Mouse (Mus musculus) kidney, embryonic 14.5 days (tissue): Measurements from ENCODE around the gene Nusap1. TPM values are rescaled to one million over a fixed set of nuclear protein-coding genes. Genes with fewer than 3 reads are reported as not detected.

ENCODE experiments used
- ATAC-seq: fragments of 200-750 bp; cut with Nextera tagmentation; 2 replicates; pipeline ENCODE4 v1.8.0; 2017; ENCODE audit warnings: moderate number of reproducible peaks, mild to moderate bottlenecking, moderate TSS enrichment, moderate library complexity; ENCODE audit not compliant: low FRiP score, low TSS enrichment
- H3K27ac ChIP-seq: fragments of 300-500 bp; sonication (generic); 2 replicates; pipeline ENCODE4 v1.5.1; 2014; ENCODE audit warnings: low read depth, mild to moderate bottlenecking, low read length, moderate library complexity, mixed read lengths
- H3K27me3 ChIP-seq: fragments of 300-500 bp; sonication (generic); 2 replicates; pipeline ENCODE4 v1.6.1; 2014; ENCODE audit warnings: mild to moderate bottlenecking, low read length; ENCODE audit not compliant: control insufficient read depth, insufficient read depth
- H3K36me3 ChIP-seq: fragments of 300-500 bp; sonication (generic); 2 replicates; pipeline ENCODE4 v1.6.1; 2014; ENCODE audit warnings: low read length, mixed read lengths; ENCODE audit not compliant: control insufficient read depth, insufficient read depth
- H3K4me1 ChIP-seq: fragments of 300-500 bp; sonication (generic); 2 replicates; pipeline ENCODE4 v1.6.1; 2014; ENCODE audit warnings: low read length, mixed read lengths; ENCODE audit not compliant: control insufficient read depth, insufficient read depth
- H3K4me2 ChIP-seq: fragments of 300-500 bp; sonication (generic); replicated peaks from 2 replicates; pipeline ENCODE4 v1.6.1; 2014; ENCODE audit warnings: low read depth, mild to moderate bottlenecking, low read length
- H3K4me3 ChIP-seq: fragments of 300-500 bp; sonication (generic); 2 replicates; pipeline ENCODE4 v1.5.1; 2014; ENCODE audit warnings: mild to moderate bottlenecking, low read length
- H3K9ac ChIP-seq: fragments of 300-500 bp; sonication (generic); 2 replicates; pipeline ENCODE4 v1.6.1; 2014; ENCODE audit warnings: low read depth, mild to moderate bottlenecking, low read length, moderate library complexity
- H3K9me3 ChIP-seq: fragments of 300-500 bp; sonication (generic); 2 replicates; pipeline ENCODE4 v1.6.1; 2016; ENCODE audit warnings: low read length; ENCODE audit not compliant: control insufficient read depth
- WGBS: fragments of 180-500 bp; shearing (Covaris S2); extraction: QIAGEN DNeasy Blood & Tissue Kit; methylation state at CpG from one replicate; pipeline ENCODE4 v1.1.7; 2014; 5-methylcytosine and 5-hydroxymethylcytosine counted together
- polyA plus RNA-seq: library from polyadenylated mRNA; unstranded; fragments of >200 nt; fragmentation: Nextera tagmentation; extraction: Ambion mirVana; gene quantifications from 2 replicates; pipeline ENCODE4 v1.2.1, GENCODE M21; 2014

Nusap1 gene
- polyA plus RNA-seq, result 77.2 and 97.7 TPM in 2 replicates

DNA sequence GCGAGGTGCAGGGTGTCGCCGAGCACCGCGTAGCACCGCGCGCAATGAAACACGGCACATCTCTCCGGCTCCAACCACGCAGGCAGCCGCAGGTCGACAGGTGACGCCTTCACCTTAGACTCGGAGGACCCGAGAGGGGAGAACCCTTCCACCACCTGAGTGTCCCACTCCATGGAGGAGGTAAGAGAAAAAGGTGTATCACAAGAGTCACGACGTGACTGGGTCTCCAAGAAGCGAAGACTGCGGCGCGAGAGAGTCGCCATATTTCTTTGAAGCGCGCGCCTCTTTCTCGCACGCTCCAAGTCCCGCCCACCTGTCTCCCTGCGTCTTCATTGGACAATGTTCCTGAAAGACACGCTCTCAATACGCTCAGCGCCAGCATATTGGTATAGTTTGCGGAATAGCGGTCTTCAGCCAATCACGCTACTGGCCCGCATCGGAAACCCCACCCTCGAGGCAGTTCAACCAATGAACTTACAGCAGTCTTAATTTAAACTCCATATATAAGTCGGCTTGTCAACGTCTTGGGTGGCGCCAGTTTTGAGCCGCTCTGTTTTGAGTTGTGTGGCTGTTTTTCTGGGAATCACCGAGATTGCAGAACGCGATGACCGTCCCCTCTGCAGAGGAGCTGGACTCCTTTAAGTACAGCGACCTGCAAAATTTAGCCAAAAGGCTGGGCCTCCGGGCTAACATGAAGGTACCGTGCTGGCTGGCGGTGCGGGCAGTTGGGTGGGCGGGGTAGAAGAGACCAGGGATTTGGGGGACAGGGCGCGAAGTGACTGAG, at the start of gene Nusap1, which contains the start of gene Oip5:
Nusap1 (plus strand) TSS at position 100 of the 784 bp plus-strand sequence.
Oip5 (minus strand) TSS at position 271 of the 784 bp plus-strand sequence.
- Histone ChIP-seq H3K36me3 (peaks cover 3% of the 10 kb centered on the region; the same call in 1 of the 2 replicates), H3K4me1 (peaks cover 16% of the 10 kb centered on the region), H3K4me3 (peak within 1 kb of the TSS; percentile 61), H3K9me3 (no peaks in the 10 kb centered on the region), H3K27ac (peak within 1 kb of the TSS; percentile 9; the same call in 1 of the 2 replicates), H3K9ac (peak within 1 kb of the TSS; percentile 72), H3K27me3 (no peaks in the 10 kb centered on the region), H3K4me2 (peak within 1 kb of the TSS; percentile 70)
- under 1% methylated on average over 55 of the region's 55 CpGs for WGBS
- ATAC-seq, result peak; percentile 100

DNA sequence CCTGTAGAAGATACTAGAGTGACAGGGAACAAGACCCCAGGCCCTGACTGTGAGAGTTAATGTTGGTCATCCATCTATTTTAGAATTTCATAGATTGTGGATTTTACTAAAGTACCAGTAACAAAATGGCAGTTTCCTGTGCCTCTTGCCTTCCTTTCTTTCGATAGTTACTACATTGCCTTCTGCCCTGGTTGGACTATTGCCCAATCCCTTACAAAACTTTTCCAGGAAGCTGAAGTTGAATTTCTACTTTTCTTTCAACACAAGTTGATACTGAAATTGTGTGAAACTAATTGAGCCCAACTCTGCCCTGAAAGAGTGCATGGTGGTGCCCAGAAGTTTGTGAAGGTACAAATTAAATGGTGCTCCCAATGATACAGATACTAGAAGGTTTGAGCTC, 45.6 kb upstream of the Nusap1 start:
- ATAC-seq, result no peak
- Histone ChIP-seq H3K9me3 (no peaks in the 10 kb centered on the region), H3K4me2 (no peak overlapping the region), H3K27me3 (no peaks in the 10 kb centered on the region), H3K4me3 (no peak overlapping the region), H3K4me1 (no peaks in the 10 kb centered on the region), H3K27ac (no peak overlapping the region), H3K36me3 (peaks cover 8% of the 10 kb centered on the region; the same call in 1 of the 2 replicates), H3K9ac (no peak overlapping the region)
- 95% methylated on average over 1 of the region's 1 CpGs for WGBS

DNA sequence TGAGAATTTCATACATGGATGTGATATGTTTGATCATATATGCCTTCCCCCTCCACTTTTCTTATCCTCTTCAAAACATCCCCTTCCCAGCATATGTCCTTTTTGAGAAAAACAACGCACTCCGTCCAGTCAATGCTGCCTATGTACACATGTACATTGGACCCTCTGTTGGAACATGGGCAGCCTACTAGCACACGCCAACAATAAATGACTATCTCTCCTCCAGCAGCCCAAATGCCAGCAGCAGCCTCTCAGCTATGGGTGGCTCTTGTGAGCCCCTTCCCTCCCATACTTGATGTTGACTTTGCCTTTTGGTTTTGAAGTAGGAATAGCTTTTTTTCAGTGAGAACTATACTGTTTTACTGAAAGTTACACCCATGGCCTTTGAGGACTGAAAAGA, 36.5 kb upstream of the Nusap1 start:
- ATAC-seq, result no peak
- WGBS, result 91% methylated on average over 3 of the region's 3 CpGs
- no peaks in the 10 kb centered on the region for H3K9me3 ChIP-seq

GRCm38 (mm10) chr2:119583439-119583838, 34.7 kb upstream of the Nusap1 start:
- no peaks in the 10 kb centered on the region for H3K36me3 ChIP-seq
- H3K4me1 ChIP-seq, result no peaks in the 10 kb centered on the region
- 51% methylated on average over 2 of the region's 2 CpGs for WGBS
- no peaks in the 10 kb centered on the region for H3K27me3 ChIP-seq
- no peak overlapping the region for H3K4me2 ChIP-seq
- no peaks in the 10 kb centered on the region for H3K9me3 ChIP-seq
- no peak for ATAC-seq
- no peak overlapping the region for H3K4me3 ChIP-seq
- no peak overlapping the region for H3K27ac ChIP-seq
- no peak overlapping the region for H3K9ac ChIP-seq

More for the DNA sequence above, 36.5 kb upstream of the Nusap1 start:
- Histone ChIP-seq H3K4me2 (no peak overlapping the region), H3K27ac (no peak overlapping the region), H3K9ac (no peak overlapping the region), H3K4me1 (no peaks in the 10 kb centered on the region), H3K36me3 (no peaks in the 10 kb centered on the region), H3K27me3 (no peaks in the 10 kb centered on the region), H3K4me3 (no peak overlapping the region)

DNA sequence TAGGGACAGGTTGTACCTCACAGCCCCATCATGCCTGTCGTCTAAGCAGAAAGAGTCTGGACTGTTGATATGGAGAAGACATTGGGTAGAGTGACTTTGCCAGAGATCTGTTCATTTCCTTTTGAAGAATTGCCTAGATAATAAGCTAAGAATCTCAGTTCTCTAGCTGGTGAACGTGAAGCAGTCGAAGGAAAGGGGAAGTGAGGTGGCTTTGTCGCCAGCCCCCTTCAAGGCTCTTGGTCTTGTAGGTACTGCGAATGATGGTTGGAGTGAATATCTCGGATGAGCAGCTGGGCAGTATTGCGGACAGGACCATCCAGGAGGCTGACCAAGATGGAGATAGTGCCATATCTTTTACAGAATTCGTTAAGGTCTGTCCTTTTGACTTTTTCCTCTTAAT, 33.8 kb upstream of the Nusap1 start:
- H3K4me3 ChIP-seq, result no peak overlapping the region
- no peak overlapping the region for H3K4me2 ChIP-seq
- H3K27ac ChIP-seq, result no peak overlapping the region
- no peaks in the 10 kb centered on the region for H3K9me3 ChIP-seq
- no peaks in the 10 kb centered on the region for H3K27me3 ChIP-seq
- ATAC-seq, result no peak
- H3K4me1 ChIP-seq, result no peaks in the 10 kb centered on the region
- 90% methylated on average over 8 of the region's 8 CpGs for WGBS
- no peak overlapping the region for H3K9ac ChIP-seq
- H3K36me3 ChIP-seq, result no peaks in the 10 kb centered on the region

DNA sequence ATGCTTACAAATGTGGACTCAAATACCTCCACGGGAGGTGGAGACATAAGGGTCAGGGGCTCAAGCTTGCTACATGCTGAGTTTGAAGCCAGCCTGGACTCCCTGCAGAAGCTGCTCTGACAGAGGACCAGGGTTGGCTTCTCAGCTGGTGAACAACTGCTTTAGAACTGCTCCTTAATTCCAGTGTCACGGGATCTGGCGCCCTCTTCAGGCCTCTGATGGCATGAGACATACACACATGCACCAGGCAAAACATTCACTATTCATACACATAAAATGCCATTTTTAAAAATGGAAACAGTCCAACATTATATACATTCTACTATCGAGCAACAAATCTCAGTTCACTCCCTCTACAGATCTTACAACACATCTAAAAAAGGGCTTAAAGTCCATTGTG, 30.7 kb upstream of the Nusap1 start:
- no peak overlapping the region for H3K27ac ChIP-seq
- 22% methylated on average over 4 of the region's 4 CpGs for WGBS
- no peaks in the 10 kb centered on the region for H3K9me3 ChIP-seq
- H3K4me1 ChIP-seq, result no peaks in the 10 kb centered on the region
- no peaks in the 10 kb centered on the region for H3K27me3 ChIP-seq
- no peak overlapping the region for H3K4me2 ChIP-seq
- ATAC-seq, result no peak
- no peak overlapping the region for H3K4me3 ChIP-seq
- H3K9ac ChIP-seq, result no peak overlapping the region
- H3K36me3 ChIP-seq, result no peaks in the 10 kb centered on the region

DNA sequence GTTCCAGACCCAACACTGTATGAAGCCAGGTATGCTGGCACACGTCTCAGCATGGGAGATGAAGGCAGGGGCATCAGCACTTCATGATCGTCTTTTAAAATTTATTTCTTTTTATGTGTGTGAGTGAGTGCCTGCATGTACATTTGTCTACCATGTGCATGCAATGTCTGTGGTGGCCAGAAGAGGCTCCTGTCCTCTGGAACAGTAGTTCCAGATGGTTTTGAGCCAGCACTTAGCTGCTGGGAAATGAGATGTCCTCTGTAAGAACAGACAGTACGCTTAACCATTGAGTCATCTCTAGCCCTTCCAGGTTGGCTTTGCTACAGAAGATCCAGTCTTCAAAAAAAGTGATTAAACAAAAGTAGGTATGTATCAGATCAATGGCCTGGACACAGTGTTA, 26.9 kb upstream of the Nusap1 start:
- no peak overlapping the region for H3K4me3 ChIP-seq
- no peak overlapping the region for H3K4me2 ChIP-seq
- H3K4me1 ChIP-seq, result peaks cover 6% of the 10 kb centered on the region
- no peaks in the 10 kb centered on the region for H3K9me3 ChIP-seq
- no peak overlapping the region for H3K9ac ChIP-seq
- H3K36me3 ChIP-seq, result peaks cover 3% of the 10 kb centered on the region; the same call in 1 of the 2 replicates
- no peak overlapping the region for H3K27ac ChIP-seq
- WGBS, result 85% methylated on average over 3 of the region's 3 CpGs
- H3K27me3 ChIP-seq, result no peaks in the 10 kb centered on the region
- ATAC-seq, result no peak

DNA sequence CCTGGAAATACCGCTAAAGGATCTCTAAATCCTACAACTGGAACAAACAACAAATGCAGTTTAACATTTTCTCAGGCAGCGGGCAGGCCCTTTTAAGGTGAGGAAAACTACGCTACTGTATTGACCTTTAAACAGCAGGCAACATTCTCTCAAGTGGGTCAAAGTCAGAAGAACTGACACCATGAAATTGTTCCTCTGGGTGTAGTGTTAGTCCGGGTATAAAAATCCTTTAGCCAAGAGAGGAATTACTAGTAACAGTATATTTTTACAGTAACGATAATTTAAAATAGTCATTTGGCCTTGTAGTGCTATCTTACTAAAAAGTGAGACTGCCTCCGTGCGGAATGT, 24.4 kb upstream of the Nusap1 start:
- H3K4me3 ChIP-seq, result peak overlapping the region; percentile 99
- H3K36me3 ChIP-seq, result peaks cover 25% of the 10 kb centered on the region
- no peaks in the 10 kb centered on the region for H3K9me3 ChIP-seq
- H3K27ac ChIP-seq, result peak overlapping the region; percentile 32; the same call in 1 of the 2 replicates
- 6% methylated on average over 7 of the region's 7 CpGs for WGBS
- peaks cover 6% of the 10 kb centered on the region for H3K4me1 ChIP-seq
- no peaks in the 10 kb centered on the region for H3K27me3 ChIP-seq
- no peak overlapping the region; the same call in 1 of the 2 replicates for H3K9ac ChIP-seq
- peak; percentile 5 for ATAC-seq
- H3K4me2 ChIP-seq, result peak overlapping the region; percentile 31
